Mouse (Mus musculus): Measurements from ENCODE around the gene Six2.

Gene Six2

GRCm38 (mm10) chr17:85645718-85646665 lies 42.1 kb downstream of the Six2 start:
- peak; percentile 33 for DNase-seq

GRCm38 (mm10) chr17:85645312-85645711 lies 42.8 kb downstream of the Six2 start:
- no peak for DNase-seq

GRCm38 (mm10) chr17:85637876-85638275 lies 50.2 kb downstream of the Six2 start:
- DNase-seq = no peak
